ENCODE assay signal across 26 mouse cellular contexts in the genomic region with DNA sequence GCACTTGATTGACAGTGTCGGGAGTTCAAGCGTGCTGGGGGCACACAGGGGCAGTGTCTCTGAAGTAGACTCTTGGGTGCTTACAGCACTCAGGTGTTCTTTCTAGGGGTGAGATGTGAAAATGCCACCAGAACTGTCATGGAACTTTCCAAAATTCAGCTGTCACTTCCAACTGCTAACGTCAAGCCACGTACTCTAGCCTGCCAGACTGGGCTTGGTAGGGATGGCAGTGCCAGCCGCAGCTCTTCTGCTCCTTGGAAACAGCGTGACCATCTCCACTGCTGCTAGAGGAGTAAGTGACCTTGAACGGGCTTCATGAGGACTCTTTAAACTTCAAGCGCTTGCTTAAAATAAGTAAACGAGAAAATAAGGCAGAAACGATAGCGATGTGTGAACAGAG. TPM values are rescaled to one million over a fixed set of nuclear protein-coding genes. Genes with fewer than 3 reads are reported as not detected.
DNase-seq lines count a peak whose midpoint lies in the region; ATAC-seq lines count a peak whose summit lies in the region.
"Had no signal": no experiment of that assay in that cellular context is flagged by ENCODE, and none has a peak within 500 bp of the region (broad histone marks: within the 10 kb centered on the region; RNA-seq: fewer than 3 reads in every experiment).

No protein-coding gene starts in this region.

- H3K4me1 ChIP-seq in heart, embryonic 13.5 days = peaks cover 7% of the 10 kb centered on the region; the same call in 1 of the 2 replicates
- H3K4me1 ChIP-seq in heart, embryonic 14.5 days (ENCODE audit: control insufficient read depth in 2 of 2, insufficient read depth in 2 of 2, low read length in 2 of 2) = peaks cover 0 to 7% of the 10 kb centered on the region in 2 experiments; a peak in 2 of 4 replicates
- H3K4me1 ChIP-seq in neural tube, embryonic 15.5 days = no peaks in the 10 kb centered on the region
- H3K4me1 ChIP-seq: forebrain, embryonic 13.5 days; limb, embryonic 13.5 days; midbrain, embryonic 10.5 days; midbrain, embryonic 15.5 days had no signal

- 70% methylated on average over 11 of the region's 11 CpGs for WGBS in heart, embryonic 13.5 days
- WGBS in heart, embryonic 14.5 days = 65% methylated on average over 11 of the region's 11 CpGs
- 93% methylated on average over 11 of the region's 11 CpGs for WGBS in neural tube, embryonic 15.5 days

- no peak for ATAC-seq in heart, embryonic 13.5 days (ENCODE audit: extremely low read depth, insufficient number of reproducible peaks, low FRiP score, low TSS enrichment)
- ATAC-seq in heart, embryonic 14.5 days (ENCODE audit: insufficient number of reproducible peaks, insufficient read depth, low FRiP score, low read depth) = no peak
- ATAC-seq in granulocyte monocyte progenitor cell, adult 5-6 weeks (replicated peaks; ENCODE audit: poor library complexity, severe bottlenecking) = no peak
- no peak for ATAC-seq in neural tube, embryonic 15.5 days (ENCODE audit: low FRiP score)
- ATAC-seq: forebrain, embryonic 13.5 days; hindbrain, embryonic 16.5 days; midbrain, embryonic 15.5 days had no signal

- no peak overlapping the region for H3K4me2 ChIP-seq in heart, embryonic 13.5 days
- 0 out of 2 replicates have a peak overlapping the region, but pooled peaks have one; percentile 8 for H3K4me2 ChIP-seq in heart, embryonic 14.5 days (ENCODE audit: low read length)
- no peak overlapping the region for H3K4me2 ChIP-seq in neural tube, embryonic 15.5 days
- H3K4me2 ChIP-seq: forebrain, embryonic 13.5 days; heart, embryonic 15.5 days; limb, embryonic 13.5 days; liver, embryonic 11.5 days; midbrain, embryonic 15.5 days had no signal

- H3K27me3 ChIP-seq in heart, embryonic 13.5 days (replicated peaks) = no peaks in the 10 kb centered on the region
- no peaks in the 10 kb centered on the region for H3K27me3 ChIP-seq in heart, embryonic 14.5 days (ENCODE audit: control insufficient read depth, insufficient read depth, low read length)
- no peaks in the 10 kb centered on the region for H3K27me3 ChIP-seq in neural tube, embryonic 15.5 days (replicated peaks)
- H3K27me3 ChIP-seq: forebrain, embryonic 13.5 days; heart, embryonic 15.5 days; limb, embryonic 13.5 days; midbrain, embryonic 15.5 days had no signal

- H3K9me3 ChIP-seq in heart, embryonic 13.5 days = no peaks in the 10 kb centered on the region
- H3K9me3 ChIP-seq in heart, embryonic 14.5 days (ENCODE audit: control insufficient read depth, low read length) = no peaks in the 10 kb centered on the region
- no peaks in the 10 kb centered on the region for H3K9me3 ChIP-seq in neural tube, embryonic 15.5 days (replicated peaks)
- H3K9me3 ChIP-seq: forebrain, embryonic 13.5 days; heart, embryonic 15.5 days; midbrain, embryonic 10.5 days; midbrain, embryonic 15.5 days had no signal

- no peak overlapping the region for H3K4me3 ChIP-seq in heart, embryonic 13.5 days
- no peak overlapping the region for H3K4me3 ChIP-seq in heart, embryonic 14.5 days (ENCODE audit: control insufficient read depth in 1 of 2, insufficient read depth in 1 of 2, low read depth in 1 of 2, low read length in 2 of 2)
- no peak overlapping the region for H3K4me3 ChIP-seq in neural tube, embryonic 15.5 days (replicated peaks)
- H3K4me3 ChIP-seq: forebrain, embryonic 13.5 days; heart, embryonic 15.5 days; layer of hippocampus, adult 2 months; left cerebral cortex, adult 2 months; limb, embryonic 13.5 days; midbrain, embryonic 10.5 days; midbrain, embryonic 15.5 days had no signal

- no peaks in the 10 kb centered on the region for H3K36me3 ChIP-seq in heart, embryonic 13.5 days
- no peaks in the 10 kb centered on the region for H3K36me3 ChIP-seq in heart, embryonic 14.5 days (ENCODE audit: control insufficient read depth, insufficient read depth, low read length)
- H3K36me3 ChIP-seq in neural tube, embryonic 15.5 days = no peaks in the 10 kb centered on the region
- H3K36me3 ChIP-seq: heart, embryonic 15.5 days; limb, embryonic 13.5 days; midbrain, embryonic 10.5 days; midbrain, embryonic 15.5 days had no signal

- H3K27ac ChIP-seq in heart, embryonic 13.5 days (replicated peaks) = no peak overlapping the region
- no peak overlapping the region for H3K27ac ChIP-seq in heart, embryonic 14.5 days (replicated peaks in 1 of 2; ENCODE audit: control insufficient read depth in 1 of 2, insufficient read depth in 1 of 2, low read depth in 2 of 2, low read length in 2 of 2)
- H3K27ac ChIP-seq in neural tube, embryonic 15.5 days (replicated peaks) = no peak overlapping the region
- H3K27ac ChIP-seq: forebrain, embryonic 13.5 days; heart, embryonic 15.5 days; layer of hippocampus, adult 2 months; left cerebral cortex, adult 2 months; limb, embryonic 13.5 days; midbrain, embryonic 10.5 days; midbrain, embryonic 15.5 days had no signal

- peak; percentile 45 to 60 for DNase-seq in lung, adult 18-20 months
- no peak for DNase-seq in lung, postnatal 10 days
- DNase-seq in heart, postnatal 4 days = peak; percentile 24
- DNase-seq in cerebellum, postnatal 36 days = no peak
- DNase-seq: adrenal gland, postnatal 36 days; B cell, adult 2 months; cerebellum, adult 18-20 months; cerebellum, postnatal 25 days; gastrocnemius, postnatal 10 days; kidney, adult 2 months; kidney, postnatal 36 days; right cerebral cortex, postnatal 14 days; thymus, postnatal 14 days had no signal

- 0 out of 2 replicates have a peak overlapping the region, but pooled peaks have one; percentile 10 for H3K9ac ChIP-seq in heart, embryonic 13.5 days
- no peak overlapping the region for H3K9ac ChIP-seq in heart, embryonic 14.5 days (ENCODE audit: low read length)
- no peak overlapping the region for H3K9ac ChIP-seq in neural tube, embryonic 15.5 days (replicated peaks)
- H3K9ac ChIP-seq: forebrain, embryonic 13.5 days; heart, embryonic 15.5 days; limb, embryonic 13.5 days; midbrain, embryonic 15.5 days had no signal

RNA-seq across cellular contexts. Expression of gene Max, which starts 10.2 kb away (rescaled TPM):
- polyA plus RNA-seq in heart, embryonic 13.5 days (2015; fragmentation: Nextera tagmentation; extraction: Ambion mirVana) = 6.5 and 7.4 TPM in 2 replicates
- 10.9 and 21.7 TPM in 2 replicates for polyA plus RNA-seq in heart, embryonic 14.5 days (2014; fragmentation: Nextera tagmentation; extraction: Ambion mirVana)
- 10 to 100 TPM; 37.6 to 41.1 TPM for total RNA-seq in heart, postnatal 4 days (2021)
- 99.0 and 109 TPM in 2 replicates for total RNA-seq in granulocyte monocyte progenitor cell, adult 5-6 weeks (2014; fragmentation: Nextera tagmentation)
- total RNA-seq in granulocyte monocyte progenitor cell, adult 5-6 weeks (2017) = 99.5 and 108 TPM in 2 replicates
- 18.6 and 25.7 TPM in 2 replicates for polyA plus RNA-seq in neural tube, embryonic 15.5 days (2015; fragmentation: Nextera tagmentation; extraction: Ambion mirVana)

Comparison
In these comparisons a context has a peak if more than half of its experiments do, and no peak if none do; other contexts are left out.
1. DNase-seq: peak in lung, adult 18-20 months (2 of 2) and heart, postnatal 4 days (single experiment); none in lung, postnatal 10 days (single experiment) and cerebellum, postnatal 36 days (0 of 2).